Mouse (Mus musculus) midbrain, embryonic 13.5 days (tissue): Measurements from ENCODE around the gene Adcyap1r1. TPM values are rescaled to one million over a fixed set of nuclear protein-coding genes. Genes with fewer than 3 reads are reported as not detected.

Experiments
- ATAC-seq: fragments of 200-750 bp; cut with Nextera tagmentation; 2 replicates; pipeline ENCODE4 v1.8.0; 2017; ENCODE audit warnings: mild to moderate bottlenecking, moderate TSS enrichment, moderate library complexity
- H3K27ac ChIP-seq: fragments of 300-500 bp; sonication (generic); 2 replicates; pipeline ENCODE4 v1.5.1; 2015; ENCODE audit warnings: inconsistent platforms, mild to moderate bottlenecking, moderate library complexity
- H3K27me3 ChIP-seq: fragments of 300-500 bp; sonication (generic); 2 replicates; pipeline ENCODE4 v1.6.1; 2015; ENCODE audit warnings: mild to moderate bottlenecking, inconsistent platforms
- H3K36me3 ChIP-seq: fragments of 300-500 bp; sonication (generic); 2 replicates; pipeline ENCODE4 v1.6.1; 2015; ENCODE audit warnings: mild to moderate bottlenecking, inconsistent platforms
- H3K4me1 ChIP-seq: fragments of 300-500 bp; sonication (generic); replicated peaks from 2 replicates; pipeline ENCODE4 v1.6.1; 2015; ENCODE audit warnings: inconsistent platforms
- H3K4me2 ChIP-seq: fragments of 300-500 bp; sonication (generic); replicated peaks from 2 replicates; pipeline ENCODE4 v1.6.1; 2015; ENCODE audit warnings: moderate library complexity, mild to moderate bottlenecking, inconsistent platforms
- H3K4me3 ChIP-seq: fragments of 300-500 bp; sonication (generic); replicated peaks from 2 replicates; pipeline ENCODE4 v1.5.1; 2015; ENCODE audit warnings: mild to moderate bottlenecking, inconsistent platforms
- H3K9ac ChIP-seq: fragments of 300-500 bp; sonication (generic); replicated peaks from 2 replicates; pipeline ENCODE4 v1.6.1; 2015; ENCODE audit warnings: mild to moderate bottlenecking, inconsistent platforms
- H3K9me3 ChIP-seq: fragments of 300-500 bp; sonication (generic); 2 replicates; pipeline ENCODE4 v1.6.1; 2016; ENCODE audit warnings: mild to moderate bottlenecking, inconsistent platforms
- WGBS: fragments of 180-500 bp; shearing (Covaris S2); methylation state at CpG from one replicate; pipeline ENCODE4 v1.1.7; 2015; 5-methylcytosine and 5-hydroxymethylcytosine counted together
- polyA plus RNA-seq: library from polyadenylated mRNA; unstranded; fragments of >200 nt; fragmentation: Nextera tagmentation; extraction: Ambion mirVana; gene quantifications from 2 replicates; pipeline ENCODE4 v1.2.1, GENCODE M21; 2015

The Adcyap1r1 gene
- polyA plus RNA-seq, 1 experiment from 2014 or later: 33.5 TPM

DNA sequence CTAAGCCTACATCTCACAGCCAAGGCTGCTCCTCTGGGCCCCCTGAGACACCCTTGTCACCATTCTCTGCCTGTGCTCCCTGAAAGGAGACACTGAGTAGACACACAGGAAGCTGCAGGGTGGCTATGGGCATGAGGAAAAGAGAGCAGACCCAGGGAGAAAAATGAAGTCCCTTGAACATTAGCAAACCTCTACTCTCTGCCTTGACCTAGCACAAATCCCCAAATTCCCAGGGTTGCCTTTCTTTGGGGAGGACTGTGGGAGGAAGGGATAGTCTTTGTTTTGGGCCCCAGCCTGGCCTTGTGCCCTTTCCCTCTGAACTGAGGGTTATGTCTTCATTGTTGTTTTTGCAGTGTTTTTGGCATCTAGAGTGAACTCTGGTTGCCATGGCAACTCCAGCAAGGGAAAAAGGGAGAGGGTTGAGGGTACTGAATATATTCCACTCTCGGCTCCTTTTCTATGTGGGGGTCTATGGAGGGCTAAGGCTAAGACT, 30.9 kb upstream of the Adcyap1r1 start:
- no peak overlapping the region for H3K4me3 ChIP-seq
- WGBS: 6% methylated on average over 1 of the region's 1 CpGs
- no peak overlapping the region for H3K9ac ChIP-seq
- H3K4me2 ChIP-seq: no peak overlapping the region
- H3K4me1 ChIP-seq: peaks cover 26% of the 10 kb centered on the region
- peak; percentile 80 for ATAC-seq
- H3K27ac ChIP-seq: peak overlapping the region; percentile 76
- no peaks in the 10 kb centered on the region for H3K9me3 ChIP-seq
- no peaks in the 10 kb centered on the region for H3K36me3 ChIP-seq
- H3K27me3 ChIP-seq: peaks cover 7% of the 10 kb centered on the region; the same call in 1 of the 2 replicates

DNA sequence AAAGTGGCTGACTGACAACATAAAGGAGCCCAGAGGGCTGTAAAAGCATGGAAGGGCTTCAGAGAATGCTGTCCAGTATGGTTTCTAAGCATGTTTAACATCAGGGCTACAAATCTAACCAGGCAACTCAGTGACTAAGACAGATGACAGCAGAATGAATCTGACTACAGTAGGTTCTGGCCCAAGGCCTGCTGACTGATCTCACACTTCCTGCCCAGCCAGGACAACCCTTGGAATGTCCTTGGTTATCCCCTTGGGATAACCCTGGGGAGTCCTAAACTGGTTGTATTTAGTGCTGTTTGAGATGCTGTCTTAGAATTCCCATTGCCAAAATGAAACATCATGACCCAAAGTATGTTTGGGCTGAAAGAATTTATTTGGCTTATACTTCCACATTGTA, 19.7 kb upstream of the Adcyap1r1 start:
- Histone ChIP-seq H3K4me2 (no peak overlapping the region), H3K36me3 (no peaks in the 10 kb centered on the region), H3K27ac (no peak overlapping the region), H3K27me3 (no peaks in the 10 kb centered on the region), H3K4me3 (no peak overlapping the region), H3K9me3 (no peaks in the 10 kb centered on the region), H3K9ac (no peak overlapping the region), H3K4me1 (peaks cover 31% of the 10 kb centered on the region)
- no peak for ATAC-seq

DNA sequence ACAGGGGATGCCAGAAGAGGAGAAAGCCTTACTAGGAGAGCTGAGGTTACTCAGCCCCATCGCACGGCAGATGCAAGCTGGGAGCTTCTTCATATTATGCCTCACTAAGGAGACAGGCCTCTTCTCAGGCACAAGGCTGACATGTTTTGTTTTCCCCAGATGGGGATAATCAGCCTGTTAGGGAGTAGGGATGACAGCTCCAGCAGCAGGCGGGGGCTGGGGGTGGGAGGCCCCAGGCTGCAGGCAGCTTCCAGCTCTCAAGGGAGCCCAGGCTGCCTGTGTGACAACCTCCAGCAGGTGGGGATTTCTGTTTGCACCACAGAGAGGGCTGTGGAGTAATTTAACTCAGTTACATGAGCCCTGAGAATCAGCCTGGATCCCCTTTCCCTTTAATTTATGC, 17.4 kb upstream of the Adcyap1r1 start:
- Histone ChIP-seq H3K9ac (peak overlapping the region; percentile 44; the same call in 1 of the 2 replicates), H3K9me3 (no peaks in the 10 kb centered on the region), H3K4me1 (peaks cover 35% of the 10 kb centered on the region), H3K27ac (peak overlapping the region; percentile 77), H3K4me3 (no peak overlapping the region), H3K36me3 (no peaks in the 10 kb centered on the region), H3K4me2 (peak overlapping the region; percentile 16; the same call in 1 of the 2 replicates), H3K27me3 (no peaks in the 10 kb centered on the region)
- peak; percentile 69 for ATAC-seq
- WGBS: 9% methylated on average over 3 of the region's 3 CpGs

GRCm38 (mm10) chr6:55435266-55436159, 16.3 kb upstream of the Adcyap1r1 start:
- Histone ChIP-seq H3K27me3 (no peaks in the 10 kb centered on the region), H3K27ac (peak overlapping the region; percentile 77), H3K4me3 (no peak overlapping the region), H3K9me3 (no peaks in the 10 kb centered on the region), H3K4me2 (no peak overlapping the region), H3K4me1 (peaks cover 35% of the 10 kb centered on the region), H3K9ac (no peak overlapping the region), H3K36me3 (no peaks in the 10 kb centered on the region)
- WGBS: 33% methylated on average over 8 of the region's 8 CpGs
- peak; percentile 83 for ATAC-seq

DNA sequence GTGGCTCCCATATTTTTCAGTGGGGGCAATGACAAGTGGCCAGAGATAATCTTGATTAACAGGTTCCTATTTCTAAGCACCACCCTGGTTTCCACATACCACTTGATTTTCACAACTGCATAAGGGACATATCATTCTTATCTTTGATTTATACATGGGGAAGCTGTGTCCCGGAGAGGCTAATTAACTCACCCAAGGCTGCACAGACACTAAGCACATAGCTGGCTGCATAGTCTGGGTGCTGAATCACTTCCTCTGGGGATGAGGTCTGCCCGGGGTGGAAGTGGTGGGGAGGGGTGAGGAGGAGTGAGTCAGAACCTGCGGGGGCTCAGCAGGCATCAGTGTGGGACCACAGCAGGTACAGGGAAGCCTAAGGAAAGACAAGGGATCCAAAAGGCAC, 13.9 kb upstream of the Adcyap1r1 start:
- 69% methylated on average over 3 of the region's 3 CpGs for WGBS
- Histone ChIP-seq H3K27me3 (no peaks in the 10 kb centered on the region), H3K4me1 (peaks cover 40% of the 10 kb centered on the region), H3K36me3 (no peaks in the 10 kb centered on the region), H3K4me2 (no peak overlapping the region), H3K27ac (no peak overlapping the region), H3K9ac (no peak overlapping the region), H3K4me3 (no peak overlapping the region), H3K9me3 (no peaks in the 10 kb centered on the region)
- no peak for ATAC-seq

DNA sequence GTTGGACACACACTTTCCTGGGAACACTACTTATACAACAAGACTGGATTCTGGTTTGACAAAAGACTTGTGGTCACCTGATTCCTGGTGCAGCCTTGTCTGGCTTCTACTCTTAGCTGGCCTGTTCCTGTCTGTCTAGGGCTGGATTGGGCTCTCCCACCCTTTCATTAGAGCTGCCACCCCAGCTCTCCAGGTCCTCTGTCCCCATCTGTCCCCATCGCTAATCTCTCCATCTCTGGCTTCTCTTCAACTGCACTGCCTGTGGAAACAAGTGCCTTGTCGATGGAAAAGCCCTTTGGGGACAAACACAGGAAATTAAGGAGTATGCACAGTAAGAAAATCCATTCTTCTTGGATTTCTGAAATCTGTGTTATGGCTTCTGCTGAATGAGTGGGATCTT, 12.9 kb upstream of the Adcyap1r1 start:
- WGBS: 73% methylated on average over 2 of the region's 2 CpGs
- Histone ChIP-seq H3K27ac (no peak overlapping the region), H3K4me3 (no peak overlapping the region), H3K9ac (no peak overlapping the region), H3K9me3 (no peaks in the 10 kb centered on the region), H3K4me2 (no peak overlapping the region), H3K36me3 (no peaks in the 10 kb centered on the region), H3K27me3 (no peaks in the 10 kb centered on the region), H3K4me1 (peaks cover 46% of the 10 kb centered on the region)
- no peak for ATAC-seq

GRCm38 (mm10) chr6:55443927-55444688, 7.7 kb upstream of the Adcyap1r1 start:
- peak; percentile 98 for ATAC-seq
- Histone ChIP-seq H3K36me3 (no peaks in the 10 kb centered on the region), H3K4me2 (no peak overlapping the region), H3K27me3 (no peaks in the 10 kb centered on the region), H3K4me1 (peaks cover 52% of the 10 kb centered on the region), H3K27ac (peak overlapping the region; percentile 88), H3K4me3 (no peak overlapping the region), H3K9ac (no peak overlapping the region), H3K9me3 (no peaks in the 10 kb centered on the region)
- WGBS: 6% methylated on average over 2 of the region's 2 CpGs

GRCm38 (mm10) chr6:55444721-55445120, 7.1 kb upstream of the Adcyap1r1 start:
- Histone ChIP-seq H3K9ac (no peak overlapping the region), H3K27me3 (no peaks in the 10 kb centered on the region), H3K4me2 (no peak overlapping the region), H3K4me1 (peaks cover 55% of the 10 kb centered on the region), H3K27ac (peak overlapping the region; percentile 88), H3K9me3 (no peaks in the 10 kb centered on the region), H3K4me3 (no peak overlapping the region), H3K36me3 (no peaks in the 10 kb centered on the region)
- ATAC-seq: peak; percentile 12
- WGBS: 25% methylated on average over 4 of the region's 4 CpGs

DNA sequence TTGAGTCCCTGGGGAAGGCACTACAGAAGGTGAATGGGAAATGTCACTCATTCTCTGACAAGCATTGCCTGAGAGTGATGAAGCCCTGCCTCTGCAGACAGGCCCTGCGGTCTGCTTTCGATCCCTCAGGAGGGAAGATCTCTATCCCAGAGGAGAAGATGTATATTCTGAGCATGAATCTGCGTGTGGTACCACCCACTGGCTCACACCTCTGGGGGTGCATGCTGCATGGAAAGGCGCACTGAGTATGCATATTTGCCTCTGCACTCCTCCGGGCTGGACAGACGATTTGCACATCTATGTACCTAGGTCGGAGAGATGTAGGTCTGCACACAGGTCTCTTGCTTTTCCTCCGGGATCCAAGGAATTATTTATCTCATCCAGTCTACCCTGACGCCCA, 3.6 kb upstream of the Adcyap1r1 start:
- Histone ChIP-seq H3K27me3 (peaks cover 6% of the 10 kb centered on the region), H3K36me3 (no peaks in the 10 kb centered on the region), H3K4me1 (peaks cover 61% of the 10 kb centered on the region), H3K9me3 (no peaks in the 10 kb centered on the region), H3K9ac (no peak overlapping the region), H3K4me3 (no peak overlapping the region), H3K27ac (no peak overlapping the region), H3K4me2 (no peak overlapping the region)
- ATAC-seq: no peak
- WGBS: 76% methylated on average over 9 of the region's 9 CpGs

- H3K27ac ChIP-seq: no peak overlapping the region
- peaks cover 61% of the 10 kb centered on the region for H3K4me1 ChIP-seq
- no peak for ATAC-seq
- no peaks in the 10 kb centered on the region for H3K9me3 ChIP-seq
- H3K36me3 ChIP-seq: no peaks in the 10 kb centered on the region
- H3K4me3 ChIP-seq: no peak overlapping the region
- H3K27me3 ChIP-seq: peaks cover 6% of the 10 kb centered on the region
- WGBS: 74% methylated on average over 8 of the region's 8 CpGs
- no peak overlapping the region for H3K9ac ChIP-seq
- no peak overlapping the region for H3K4me2 ChIP-seq
Observed at GRCm38 (mm10) chr6:55448976-55449678, 2.7 kb upstream of the Adcyap1r1 start.

DNA sequence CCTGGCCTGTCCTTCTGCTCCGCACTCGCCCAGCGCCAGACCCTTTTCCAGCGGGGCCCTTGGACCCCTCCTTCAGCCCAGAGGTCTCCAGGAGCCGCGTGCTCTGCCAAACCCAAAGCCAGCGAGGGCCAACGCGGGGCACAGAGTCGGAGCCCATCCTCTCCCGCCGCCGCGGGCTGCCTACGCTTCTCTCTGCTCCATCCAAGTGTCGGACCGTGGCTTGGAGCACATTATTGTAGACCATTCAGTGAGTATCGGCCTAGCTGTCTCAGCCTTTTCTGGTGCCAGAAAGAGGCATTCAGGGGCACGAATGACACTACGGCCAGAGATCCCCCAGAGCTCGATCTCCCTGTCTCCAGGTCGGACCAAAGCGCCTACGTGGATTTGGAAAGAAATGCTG, 603 bp downstream of the Adcyap1r1 start:
- Histone ChIP-seq H3K4me3 (peak overlapping the region; percentile 81), H3K27me3 (peaks cover 6% of the 10 kb centered on the region), H3K27ac (peak overlapping the region; percentile 88), H3K4me2 (peak overlapping the region; percentile 91), H3K9ac (peak overlapping the region; percentile 92), H3K9me3 (no peaks in the 10 kb centered on the region), H3K36me3 (no peaks in the 10 kb centered on the region), H3K4me1 (peaks cover 68% of the 10 kb centered on the region)
- WGBS: under 1% methylated on average over 24 of the region's 24 CpGs
- no peak for ATAC-seq
